Comparison of ENCODE assay signal across 8 mouse cellular contexts in genomic region chr11:94629199-94629883, GRCm38 (mm10). TPM values are rescaled to one million over a fixed set of nuclear protein-coding genes. Genes with fewer than 3 reads are reported as not detected.
DNase-seq lines count a peak whose midpoint lies in the region; ATAC-seq and TF ChIP-seq lines count a peak whose summit lies in the region.

Lrrc59 (plus strand) TSS chr11:94629767.

- H3K4me2 ChIP-seq in forebrain, embryonic 13.5 days: peak within 1 kb of the TSS; percentile 93
- H3K4me2 ChIP-seq in liver, postnatal 0 days (ENCODE audit: low read depth, low read length): peak within 1 kb of the TSS; percentile 88
- peak within 1 kb of the TSS; percentile 76 for H3K4me2 ChIP-seq in neural tube, embryonic 14.5 days (ENCODE audit: low read depth, low read length)

- peaks cover 42% of the 10 kb centered on the region for H3K4me1 ChIP-seq in E14TG2a.4 (replicated peaks; ENCODE audit: low read depth, low read length)
- H3K4me1 ChIP-seq in forebrain, embryonic 13.5 days: peaks cover 14% of the 10 kb centered on the region
- H3K4me1 ChIP-seq in liver, postnatal 0 days (ENCODE audit: insufficient read depth): peaks cover 10% of the 10 kb centered on the region
- peaks cover 5% of the 10 kb centered on the region for H3K4me1 ChIP-seq in neural tube, embryonic 14.5 days (ENCODE audit: control insufficient read depth, insufficient read depth, low read length)

- no peak for TF ChIP-seq EP300 in liver, postnatal 0 days (IDR thresholded peaks at IDR 0.05; ENCODE audit: low read depth)

- no peaks in the 10 kb centered on the region for H3K9me3 ChIP-seq in E14TG2a.4 (ENCODE audit: low read length)
- no peaks in the 10 kb centered on the region for H3K9me3 ChIP-seq in forebrain, embryonic 13.5 days (replicated peaks)
- H3K9me3 ChIP-seq in liver, postnatal 0 days (ENCODE audit: low read length): no peaks in the 10 kb centered on the region
- no peaks in the 10 kb centered on the region for H3K9me3 ChIP-seq in neural tube, embryonic 14.5 days (ENCODE audit: control insufficient read depth, low read length)

- H3K36me3 ChIP-seq in E14TG2a.4 (ENCODE audit: insufficient read depth, low read length): peaks cover 37% of the 10 kb centered on the region
- peaks cover 27% of the 10 kb centered on the region for H3K36me3 ChIP-seq in forebrain, embryonic 13.5 days (ENCODE audit: poor library complexity, severe bottlenecking)
- H3K36me3 ChIP-seq in liver, postnatal 0 days (replicated peaks; ENCODE audit: insufficient read depth, low read length): peaks cover 25% of the 10 kb centered on the region
- peaks cover 24% of the 10 kb centered on the region for H3K36me3 ChIP-seq in neural tube, embryonic 14.5 days (ENCODE audit: control insufficient read depth, insufficient read depth, low read length)

- H3K4me3 ChIP-seq in E14TG2a.4 (replicated peaks; ENCODE audit: low read length): peak within 1 kb of the TSS; percentile 98
- H3K4me3 ChIP-seq in forebrain, embryonic 13.5 days: peak within 1 kb of the TSS; percentile 99
- H3K4me3 ChIP-seq in liver, postnatal 0 days (ENCODE audit: low read depth, low read length): peak within 1 kb of the TSS; percentile 85
- H3K4me3 ChIP-seq in neural tube, embryonic 14.5 days (ENCODE audit: low read depth, low read length): peak within 1 kb of the TSS; percentile 74

- WGBS in forebrain, embryonic 13.5 days: 7% methylated on average over 37 of the region's 41 CpGs
- WGBS in large intestine, adult 2 months: 3% methylated on average over 41 of the region's 41 CpGs
- 4% methylated on average over 39 of the region's 41 CpGs for WGBS in liver, postnatal 0 days (ENCODE audit: insufficient replicate concordance)
- 9% methylated on average over 28 of the region's 41 CpGs for WGBS in neural tube, embryonic 14.5 days

- H3K9ac ChIP-seq in forebrain, embryonic 13.5 days: peak within 1 kb of the TSS; percentile 90
- peak within 1 kb of the TSS; percentile 86 for H3K9ac ChIP-seq in liver, postnatal 0 days (replicated peaks)
- peak within 1 kb of the TSS; percentile 84 for H3K9ac ChIP-seq in neural tube, embryonic 14.5 days (replicated peaks; ENCODE audit: low read depth, low read length)

- intact Hi-C loops in heart, postnatal 10 days (cut with DNase I): no loop called here

- peak; percentile 98 for ATAC-seq in forebrain, embryonic 13.5 days
- peak; percentile 93 for ATAC-seq in liver, postnatal 0 days
- peak; percentile 97 for ATAC-seq in neural tube, embryonic 14.5 days (ENCODE audit: low read depth)

- DNase-seq in c-Kit-positive CD71-positive TER-119-positive erythroid progenitor cells, embryonic 14.5 days (ENCODE audit: low spot score): peak; percentile 86
- peak; percentile 97 for DNase-seq in heart, postnatal 10 days
- DNase-seq in large intestine, adult 2 months (ENCODE audit: low read depth, low spot score): peak; percentile 72
- DNase-seq in liver, postnatal 0 days: peak; percentile 96
- peak; percentile 96 for DNase-seq in testis, postnatal 10 days (ENCODE audit: low spot score)

- H3K27me3 ChIP-seq in E14TG2a.4 (ENCODE audit: insufficient read depth, low read length): no peaks in the 10 kb centered on the region
- H3K27me3 ChIP-seq in forebrain, embryonic 13.5 days: no peaks in the 10 kb centered on the region
- no peaks in the 10 kb centered on the region for H3K27me3 ChIP-seq in liver, postnatal 0 days (ENCODE audit: insufficient read depth, low read length)
- H3K27me3 ChIP-seq in neural tube, embryonic 14.5 days (ENCODE audit: control insufficient read depth, insufficient read depth, low read length): no peaks in the 10 kb centered on the region

- H3K27ac ChIP-seq in forebrain, embryonic 13.5 days: peak within 1 kb of the TSS; percentile 63
- H3K27ac ChIP-seq in liver, postnatal 0 days (ENCODE audit: low read depth): peak within 1 kb of the TSS; percentile 80
- H3K27ac ChIP-seq in neural tube, embryonic 14.5 days (ENCODE audit: low read depth, low read length): peak within 1 kb of the TSS; percentile 58; the same call in 1 of the 2 replicates

- TF ChIP-seq CTCF in E14TG2a.4 (conservative IDR thresholded peaks at IDR 0.05; ENCODE audit: low read length): peak; percentile 77
- TF ChIP-seq CTCF in liver, postnatal 0 days (IDR thresholded peaks at IDR 0.05; ENCODE audit: low read depth): peak; percentile 99

RNA-seq across cellular contexts. Expression of gene Lrrc59, which starts in this region (rescaled TPM):
- 165 and 182 TPM in 2 replicates for polyA plus RNA-seq in forebrain, embryonic 13.5 days (2015; fragmentation: Nextera tagmentation; extraction: Ambion mirVana)
- 10 to 100 TPM; 60.0 to 63.3 TPM for total RNA-seq in heart, postnatal 10 days (2021)
- polyA plus RNA-seq in large intestine, adult 2 months (2012; rRNA removed): 165 and 204 TPM in 2 replicates
- 51.7 and 57.0 TPM in 2 replicates for polyA plus RNA-seq in liver, postnatal 0 days (2015; fragmentation: Nextera tagmentation; extraction: Ambion mirVana)
- polyA plus RNA-seq in neural tube, embryonic 14.5 days (2014; fragmentation: Nextera tagmentation; extraction: Ambion mirVana): 116 and 159 TPM in 2 replicates

Comparison
In these comparisons a context has a peak if more than half of its experiments do, and no peak if none do; other contexts are left out.
1. Peak in every context shown above with its lines: DNase-seq, ATAC-seq, H3K4me3 ChIP-seq and H3K27ac ChIP-seq.